Mouse (Mus musculus) erythroid progenitor cell, adult 5-6 weeks (primary cell): ENCODE data around the gene Zfp771. TPM values are rescaled to one million over a fixed set of nuclear protein-coding genes. Genes with fewer than 3 reads are reported as not detected.

Source experiments
- ATAC-seq: replicated peaks from 2 replicates; pipeline ENCODE4 v1.8.0; 2016; ENCODE audit warnings: moderate number of reproducible peaks, mild to moderate bottlenecking, moderate TSS enrichment, inconsistent platforms; ENCODE audit not compliant: poor library complexity, low FRiP score, severe bottlenecking
- total RNA-seq, 2 experiments: library from RNA; stranded (forward) in 1 of 2; stranded (reverse) in 1 of 2; fragments of 150-400 nt in 1 of 2; fragments of 186-747, 209-891 nt in 1 of 2; gene quantifications; 2 replicates each; pipeline versions ENCODE4 v1.2.3 to v1.2.4; 2015 to 2017; ENCODE audit warnings: low replicate concordance in 2 of 2

Gene Zfp771
- total RNA-seq, 2 experiments from 2014 or later = not detected

GRCm38 (mm10) chr7:127273925-127274789 is 30.1 kb downstream of the Zfp771 start, which contains the start of gene Sephs2:
Gene Sephs2, minus strand, starts transcription at chr7:127274055.
- peak; percentile 88 for ATAC-seq

- no peak for ATAC-seq
Observed at GRCm38 (mm10) chr7:127276519-127276961, 32.5 kb downstream of the Zfp771 start.

GRCm38 (mm10) chr7:127278311-127278710 is 34.2 kb downstream of the Zfp771 start:
- ATAC-seq = 0 out of 2 replicates have a peak, but pooled peaks have one; percentile 28

GRCm38 (mm10) chr7:127280092-127280491 is 36.0 kb downstream of the Zfp771 start:
- no peak for ATAC-seq

GRCm38 (mm10) chr7:127281114-127281513 is 37.0 kb downstream of the Zfp771 start:
- no peak for ATAC-seq

GRCm38 (mm10) chr7:127282190-127282589 is 38.1 kb downstream of the Zfp771 start:
- no peak for ATAC-seq

- ATAC-seq = peak; percentile 64
Observed at GRCm38 (mm10) chr7:127285154-127285553, 41.1 kb downstream of the Zfp771 start.

GRCm38 (mm10) chr7:127287940-127288339 is 43.9 kb downstream of the Zfp771 start:
- no peak for ATAC-seq

- ATAC-seq = no peak
Observed at GRCm38 (mm10) chr7:127289306-127289705, 45.2 kb downstream of the Zfp771 start.

- ATAC-seq = no peak
Observed at GRCm38 (mm10) chr7:127290142-127290541, 46.1 kb downstream of the Zfp771 start.

- ATAC-seq = no peak
Observed at GRCm38 (mm10) chr7:127296098-127296497, 52.0 kb downstream of the Zfp771 start, which contains the start of gene Itgal. Gene Itgal, plus strand, starts transcription at chr7:127296260.

- 0 out of 2 replicates have a peak, but pooled peaks have one; percentile 13 for ATAC-seq
Observed at GRCm38 (mm10) chr7:127296786-127297555, 52.9 kb downstream of the Zfp771 start.

- ATAC-seq = no peak
Observed at GRCm38 (mm10) chr7:127297586-127298193, 53.6 kb downstream of the Zfp771 start.

Other genes starting within 250 kb of the Zfp771 start
- gene Mvp, start 229.7 kb upstream of the Zfp771 start, total RNA-seq (2015; ENCODE audit: low replicate concordance) = 0.36 and 0.42 TPM in 2 replicates
- 6.7 and 7.7 TPM in 2 replicates for gene Mvp, start 229.7 kb upstream of the Zfp771 start, total RNA-seq (2017; ENCODE audit: low replicate concordance)
- gene Pagr1b, start 227.8 kb upstream of the Zfp771 start, total RNA-seq (2015; ENCODE audit: low replicate concordance) = not detected in 2 replicates
- gene Pagr1b, start 227.8 kb upstream of the Zfp771 start, total RNA-seq (2017; ENCODE audit: low replicate concordance) = 0.64 and 11.8 TPM in 2 replicates
- gene Pagr1a, start 226.9 kb upstream of the Zfp771 start, total RNA-seq (2015; ENCODE audit: low replicate concordance) = 24.1 and 46.9 TPM in 2 replicates
- gene Pagr1a, start 226.9 kb upstream of the Zfp771 start, total RNA-seq (2017; ENCODE audit: low replicate concordance) = 10.6 and 26.2 TPM in 2 replicates
- 1.7 TPM in 1 of 2 replicates, not detected in the other for gene Gm42742, start 223.2 kb upstream of the Zfp771 start, total RNA-seq (2015; ENCODE audit: low replicate concordance)
- 10.8 and 28.1 TPM in 2 replicates for gene Gm42742, start 223.2 kb upstream of the Zfp771 start, total RNA-seq (2017; ENCODE audit: low replicate concordance)
- 0.84 TPM in 1 of 2 replicates, not detected in the other for gene Prrt2, start 223.1 kb upstream of the Zfp771 start, total RNA-seq (2015; ENCODE audit: low replicate concordance)
- gene Prrt2, start 223.1 kb upstream of the Zfp771 start, total RNA-seq (2017; ENCODE audit: low replicate concordance) = 3.0 TPM in 1 of 2 replicates, not detected in the other
- 175 and 179 TPM in 2 replicates for gene Maz, start 217.2 kb upstream of the Zfp771 start, total RNA-seq (2015; ENCODE audit: low replicate concordance)
- 96.8 and 123 TPM in 2 replicates for gene Maz, start 217.2 kb upstream of the Zfp771 start, total RNA-seq (2017; ENCODE audit: low replicate concordance)
- 651 and 861 TPM in 2 replicates for gene Kif22, start 201.8 kb upstream of the Zfp771 start, total RNA-seq (2015; ENCODE audit: low replicate concordance)
- 380 and 614 TPM in 2 replicates for gene Kif22, start 201.8 kb upstream of the Zfp771 start, total RNA-seq (2017; ENCODE audit: low replicate concordance)
- gene Zg16, start 156.9 kb upstream of the Zfp771 start, total RNA-seq (2015; ENCODE audit: low replicate concordance) = 3.6 and 9.2 TPM in 2 replicates
- gene Zg16, start 156.9 kb upstream of the Zfp771 start, total RNA-seq (2017; ENCODE audit: low replicate concordance) = 1.2 and 6.0 TPM in 2 replicates
- gene AI467606, start 152.9 kb upstream of the Zfp771 start, total RNA-seq (2015; ENCODE audit: low replicate concordance) = 18.0 and 25.9 TPM in 2 replicates
- 10.5 and 12.7 TPM in 2 replicates for gene AI467606, start 152.9 kb upstream of the Zfp771 start, total RNA-seq (2017; ENCODE audit: low replicate concordance)
- not detected in 2 replicates for gene Qprt, start 122.0 kb upstream of the Zfp771 start, total RNA-seq (2015; ENCODE audit: low replicate concordance)
- gene Qprt, start 122.0 kb upstream of the Zfp771 start, total RNA-seq (2017; ENCODE audit: low replicate concordance) = 1.8 TPM in 1 of 2 replicates, not detected in the other
- gene Spn, start 106.5 kb upstream of the Zfp771 start, total RNA-seq (2015; ENCODE audit: low replicate concordance) = 16.2 and 30.2 TPM in 2 replicates
- gene Spn, start 106.5 kb upstream of the Zfp771 start, total RNA-seq (2017; ENCODE audit: low replicate concordance) = 30.8 and 32.0 TPM in 2 replicates
- gene Cd2bp2, start 48.2 kb upstream of the Zfp771 start, total RNA-seq (2015; ENCODE audit: low replicate concordance) = 18.7 and 25.2 TPM in 2 replicates
- gene Cd2bp2, start 48.2 kb upstream of the Zfp771 start, total RNA-seq (2017; ENCODE audit: low replicate concordance) = 43.6 and 63.3 TPM in 2 replicates
- 25.6 and 36.4 TPM in 2 replicates for gene Tbc1d10b, start 35.8 kb upstream of the Zfp771 start, total RNA-seq (2015; ENCODE audit: low replicate concordance)
- gene Tbc1d10b, start 35.8 kb upstream of the Zfp771 start, total RNA-seq (2017; ENCODE audit: low replicate concordance) = 85.3 and 173 TPM in 2 replicates
- 24.3 and 28.1 TPM in 2 replicates for gene Mylpf, start 35.4 kb upstream of the Zfp771 start, total RNA-seq (2015; ENCODE audit: low replicate concordance)
- 25.7 and 48.9 TPM in 2 replicates for gene Mylpf, start 35.4 kb upstream of the Zfp771 start, total RNA-seq (2017; ENCODE audit: low replicate concordance)
- gene Zfp553, start 11.2 kb upstream of the Zfp771 start, total RNA-seq (2015; ENCODE audit: low replicate concordance) = 2.5 and 2.9 TPM in 2 replicates
- gene Zfp553, start 11.2 kb upstream of the Zfp771 start, total RNA-seq (2017; ENCODE audit: low replicate concordance) = 0.77 and 10.0 TPM in 2 replicates
- 36.0 and 65.2 TPM in 2 replicates for gene Sept1, start 11.1 kb upstream of the Zfp771 start, total RNA-seq (2015; ENCODE audit: low replicate concordance)
- gene Sept1, start 11.1 kb upstream of the Zfp771 start, total RNA-seq (2017; ENCODE audit: low replicate concordance) = 24.0 and 44.4 TPM in 2 replicates
- 12.2 and 21.6 TPM in 2 replicates for gene Dctpp1, start 16.4 kb downstream of the Zfp771 start, total RNA-seq (2015; ENCODE audit: low replicate concordance)
- gene Dctpp1, start 16.4 kb downstream of the Zfp771 start, total RNA-seq (2017; ENCODE audit: low replicate concordance) = 6.2 and 11.1 TPM in 2 replicates
- 16.8 and 18.0 TPM in 2 replicates for gene Sephs2, start 29.8 kb downstream of the Zfp771 start, total RNA-seq (2015; ENCODE audit: low replicate concordance)
- 25.8 and 29.0 TPM in 2 replicates for gene Sephs2, start 29.8 kb downstream of the Zfp771 start, total RNA-seq (2017; ENCODE audit: low replicate concordance)
- gene Itgal, start 52.0 kb downstream of the Zfp771 start, total RNA-seq (2015; ENCODE audit: low replicate concordance) = 14.3 and 18.7 TPM in 2 replicates
- gene Itgal, start 52.0 kb downstream of the Zfp771 start, total RNA-seq (2017; ENCODE audit: low replicate concordance) = 2.1 and 3.9 TPM in 2 replicates
- gene Zfp768, start 101.3 kb downstream of the Zfp771 start, total RNA-seq (2015; ENCODE audit: low replicate concordance) = 0.72 TPM in 1 of 2 replicates, not detected in the other
- gene Zfp768, start 101.3 kb downstream of the Zfp771 start, total RNA-seq (2017; ENCODE audit: low replicate concordance) = 0.39 and 1.3 TPM in 2 replicates
- 0.42 TPM in 1 of 2 replicates, not detected in the other for gene Zfp747, start 131.8 kb downstream of the Zfp771 start, total RNA-seq (2015; ENCODE audit: low replicate concordance)
- 2.4 TPM in 1 of 2 replicates, not detected in the other for gene Zfp747, start 131.8 kb downstream of the Zfp771 start, total RNA-seq (2017; ENCODE audit: low replicate concordance)
- gene 9130019O22Rik, start 142.9 kb downstream of the Zfp771 start, total RNA-seq (2015; ENCODE audit: low replicate concordance) = 1.1 TPM in 1 of 2 replicates, not detected in the other
- 0.26 TPM in 1 of 2 replicates, not detected in the other for gene 9130019O22Rik, start 142.9 kb downstream of the Zfp771 start, total RNA-seq (2017; ENCODE audit: low replicate concordance)
- not detected in 2 replicates for gene E430018J23Rik, start 149.4 kb downstream of the Zfp771 start, total RNA-seq (2015; ENCODE audit: low replicate concordance)
- gene E430018J23Rik, start 149.4 kb downstream of the Zfp771 start, total RNA-seq (2017; ENCODE audit: low replicate concordance) = not detected in 2 replicates
- gene Zfp764, start 162.5 kb downstream of the Zfp771 start, total RNA-seq (2015; ENCODE audit: low replicate concordance) = 1.4 TPM in 1 of 2 replicates, not detected in the other
- 1.4 TPM in 1 of 2 replicates, not detected in the other for gene Zfp764, start 162.5 kb downstream of the Zfp771 start, total RNA-seq (2017; ENCODE audit: low replicate concordance)
- gene Zfp688, start 177.8 kb downstream of the Zfp771 start, total RNA-seq (2015; ENCODE audit: low replicate concordance) = 5.0 and 20.9 TPM in 2 replicates
- gene Zfp688, start 177.8 kb downstream of the Zfp771 start, total RNA-seq (2017; ENCODE audit: low replicate concordance) = 5.0 and 6.7 TPM in 2 replicates
- gene Zfp689, start 204.9 kb downstream of the Zfp771 start, total RNA-seq (2015; ENCODE audit: low replicate concordance) = 3.2 and 3.8 TPM in 2 replicates
- gene Zfp689, start 204.9 kb downstream of the Zfp771 start, total RNA-seq (2017; ENCODE audit: low replicate concordance) = 3.1 and 6.1 TPM in 2 replicates
- 147 and 172 TPM in 2 replicates for gene Prr14, start 215.3 kb downstream of the Zfp771 start, total RNA-seq (2015; ENCODE audit: low replicate concordance)
- gene Prr14, start 215.3 kb downstream of the Zfp771 start, total RNA-seq (2017; ENCODE audit: low replicate concordance) = 31.9 and 84.3 TPM in 2 replicates
- gene Fbrs, start 234.9 kb downstream of the Zfp771 start, total RNA-seq (2015; ENCODE audit: low replicate concordance) = 103 and 125 TPM in 2 replicates
- gene Fbrs, start 234.9 kb downstream of the Zfp771 start, total RNA-seq (2017; ENCODE audit: low replicate concordance) = 28.1 and 32.7 TPM in 2 replicates